Mouse (Mus musculus): ENCODE results near the gene Egr4. TPM values are rescaled to one million over a fixed set of nuclear protein-coding genes. Genes with fewer than 3 reads are reported as not detected.

Gene Egr4
- polyA plus RNA-seq, 1 experiment from 2014 or later: not detected

DNA sequence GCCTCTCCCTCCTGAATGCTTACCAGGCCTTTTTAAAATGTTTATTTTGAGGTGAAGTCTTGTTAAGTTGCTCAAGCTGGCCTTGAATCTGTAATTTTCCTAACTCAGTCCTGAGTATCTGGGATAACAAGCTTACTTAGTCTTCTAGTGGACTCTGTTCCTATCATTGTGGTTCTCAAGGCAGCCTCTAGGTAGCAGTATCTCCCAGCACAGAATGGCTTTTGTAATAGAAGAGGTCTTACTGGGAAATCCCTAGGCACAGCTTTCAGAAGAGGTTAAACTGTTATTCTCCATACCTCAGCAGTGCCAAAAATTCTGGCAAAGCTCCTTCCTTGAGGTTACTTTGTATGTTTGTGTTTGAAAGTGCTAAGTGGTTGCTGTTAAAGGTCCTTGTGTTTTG, 48.0 kb downstream of the Egr4 start:
- Histone ChIP-seq H3K27ac (ENCODE audit: low read length) (no peak overlapping the region), H3K4me1 (ENCODE audit: control insufficient read depth, insufficient read depth, low read length) (no peaks in the 10 kb centered on the region), H3K4me3 (ENCODE audit: low read length) (no peak overlapping the region), H3K36me3 (ENCODE audit: control insufficient read depth, insufficient read depth, low read length) (peaks cover 34% of the 10 kb centered on the region), H3K9ac (ENCODE audit: low read depth, low read length) (no peak overlapping the region), H3K27me3 (replicated peaks; ENCODE audit: control insufficient read depth, insufficient read depth, low read length) (no peaks in the 10 kb centered on the region), H3K4me2 (ENCODE audit: low read depth, low read length) (no peak overlapping the region), H3K9me3 (ENCODE audit: control insufficient read depth, low read length) (no peaks in the 10 kb centered on the region)
- ATAC-seq: no peak

Other genes starting within 250 kb of the Egr4 start
- gene Sfxn5, start 180.2 kb downstream of the Egr4 start, polyA plus RNA-seq (2015; fragmentation: Nextera tagmentation; extraction: Ambion mirVana): 5.3 and 7.2 TPM in 2 replicates
- gene Rab11fip5, start 139.0 kb downstream of the Egr4 start, polyA plus RNA-seq (2015; fragmentation: Nextera tagmentation; extraction: Ambion mirVana): 15.6 and 20.9 TPM in 2 replicates
- gene Noto, start 89.7 kb downstream of the Egr4 start, polyA plus RNA-seq (2015; fragmentation: Nextera tagmentation; extraction: Ambion mirVana): not detected in 2 replicates
- 45.8 and 52.5 TPM in 2 replicates for gene Smyd5, start 81.6 kb downstream of the Egr4 start, polyA plus RNA-seq (2015; fragmentation: Nextera tagmentation; extraction: Ambion mirVana)
- 417 and 458 TPM in 2 replicates for gene Cct7, start 62.1 kb downstream of the Egr4 start, polyA plus RNA-seq (2015; fragmentation: Nextera tagmentation; extraction: Ambion mirVana)
- gene Pradc1, start 61.6 kb downstream of the Egr4 start, polyA plus RNA-seq (2015; fragmentation: Nextera tagmentation; extraction: Ambion mirVana): 39.4 and 41.2 TPM in 2 replicates
- gene Fbxo41, start 10.6 kb downstream of the Egr4 start, polyA plus RNA-seq (2015; fragmentation: Nextera tagmentation; extraction: Ambion mirVana): 0.12 and 0.16 TPM in 2 replicates
- 2.1 and 2.2 TPM in 2 replicates for gene Alms1, start 73.9 kb upstream of the Egr4 start, polyA plus RNA-seq (2015; fragmentation: Nextera tagmentation; extraction: Ambion mirVana)
- 0.21 TPM in 1 of 2 replicates, not detected in the other for gene Nat8f7, start 199.6 kb upstream of the Egr4 start, polyA plus RNA-seq (2015; fragmentation: Nextera tagmentation; extraction: Ambion mirVana)